Mouse (Mus musculus) neural tube, embryonic 11.5 days (tissue): ENCODE results near the gene Gm15319. TPM values are rescaled to one million over a fixed set of nuclear protein-coding genes. Genes with fewer than 3 reads are reported as not detected.
"Not testable (repeated sequence)": the region's sequence is repeated elsewhere in the genome, so short reads cannot be mapped to it uniquely, and the experiment has no call there.

Source experiments
- ATAC-seq: fragments of 200-750 bp; cut with Nextera tagmentation; 2 replicates; pipeline ENCODE4 v1.8.0; 2017; ENCODE audit warnings: moderate number of reproducible peaks, mild to moderate bottlenecking, moderate TSS enrichment, moderate library complexity; ENCODE audit not compliant: insufficient read depth, low FRiP score, low TSS enrichment
- DNase-seq: peaks from one replicate; pipeline ENCODE4 v3.0.0-alpha.2; 2015; ENCODE audit warnings: low spot score
- H3K27ac ChIP-seq: fragments of 300-500 bp; sonication (generic); 2 replicates; pipeline ENCODE4 v1.5.1; 2014; ENCODE audit warnings: low read depth, mild to moderate bottlenecking, low read length
- H3K27me3 ChIP-seq: fragments of 300-500 bp; sonication (generic); 2 replicates; pipeline ENCODE4 v1.6.1; 2014; ENCODE audit warnings: mild to moderate bottlenecking, low read length, mixed read lengths; ENCODE audit not compliant: control insufficient read depth, insufficient read depth
- H3K36me3 ChIP-seq: fragments of 300-500 bp; sonication (generic); 2 replicates; pipeline ENCODE4 v1.6.1; 2014; ENCODE audit warnings: mild to moderate bottlenecking, low read length, moderate library complexity, mixed read lengths; ENCODE audit not compliant: control insufficient read depth, insufficient read depth
- H3K4me1 ChIP-seq: fragments of 300-500 bp; sonication (generic); 2 replicates; pipeline ENCODE4 v1.6.1; 2014; ENCODE audit warnings: low read length, mixed read lengths; ENCODE audit not compliant: control insufficient read depth, insufficient read depth
- H3K4me2 ChIP-seq: fragments of 300-500 bp; sonication (generic); 2 replicates; pipeline ENCODE4 v1.6.1; 2014; ENCODE audit warnings: low read depth, mild to moderate bottlenecking, moderate library complexity
- H3K4me3 ChIP-seq: fragments of 300-500 bp; sonication (generic); 2 replicates; pipeline ENCODE4 v1.5.1; 2014; ENCODE audit warnings: low read depth, low read length
- H3K9ac ChIP-seq: fragments of 300-500 bp; sonication (generic); 2 replicates; pipeline ENCODE4 v1.6.1; 2014; ENCODE audit warnings: mild to moderate bottlenecking, low read length
- H3K9me3 ChIP-seq: fragments of 300-500 bp; sonication (generic); 2 replicates; pipeline ENCODE4 v1.6.1; 2016; ENCODE audit warnings: low read length; ENCODE audit not compliant: control insufficient read depth
- WGBS: fragments of 180-500 bp; shearing (Covaris S2); extraction: QIAGEN DNeasy Blood & Tissue Kit; methylation state at CpG from one replicate; pipeline ENCODE4 v1.1.7; 2014; 5-methylcytosine and 5-hydroxymethylcytosine counted together
- polyA plus RNA-seq: library from polyadenylated mRNA; unstranded; fragments of >200 nt; fragmentation: Nextera tagmentation; extraction: Ambion mirVana; gene quantifications from 2 replicates; pipeline ENCODE4 v1.2.1, GENCODE M21; 2014

Gene Gm15319
- polyA plus RNA-seq, 1 experiment from 2014 or later = not detected

- ATAC-seq, H3K9ac ChIP-seq, H3K9me3 ChIP-seq, DNase-seq, H3K27me3 ChIP-seq, H3K36me3 ChIP-seq, H3K4me1 ChIP-seq, H3K27ac ChIP-seq, H3K4me3 ChIP-seq, H3K4me2 ChIP-seq: not testable (repeated sequence)
- WGBS = 81% methylated on average over 1 of the region's 3 CpGs
Measured at GRCm38 (mm10) chr8:20353579-20353978, 9.4 kb downstream of the Gm15319 start.

GRCm38 (mm10) chr8:20302759-20303158 lies 60.3 kb downstream of the Gm15319 start:
- H3K4me1 ChIP-seq, H3K4me3 ChIP-seq, DNase-seq, H3K4me2 ChIP-seq, H3K9ac ChIP-seq, H3K9me3 ChIP-seq, H3K27ac ChIP-seq, H3K27me3 ChIP-seq, ATAC-seq, H3K36me3 ChIP-seq: not testable (repeated sequence)
- WGBS = 93% methylated on average over 5 of the region's 6 CpGs

- H3K27ac ChIP-seq, H3K9ac ChIP-seq, H3K4me1 ChIP-seq, H3K4me2 ChIP-seq, H3K27me3 ChIP-seq, ATAC-seq, H3K4me3 ChIP-seq, DNase-seq, H3K9me3 ChIP-seq, H3K36me3 ChIP-seq: not testable (repeated sequence)
- WGBS = 83% methylated on average over 4 of the region's 4 CpGs
Measured at GRCm38 (mm10) chr8:20300042-20300441, 63.0 kb downstream of the Gm15319 start.

- not testable (repeated sequence) for H3K4me2 ChIP-seq, H3K9ac ChIP-seq, DNase-seq, H3K9me3 ChIP-seq, H3K36me3 ChIP-seq, H3K27ac ChIP-seq, ATAC-seq, H3K4me1 ChIP-seq, H3K4me3 ChIP-seq, H3K27me3 ChIP-seq
- 87% methylated on average over 12 of the region's 13 CpGs for WGBS
Measured at GRCm38 (mm10) chr8:20297939-20298505, 65.0 kb downstream of the Gm15319 start.

GRCm38 (mm10) chr8:20296803-20297702 lies 66.0 kb downstream of the Gm15319 start:
- ATAC-seq = peak; percentile 98
- 13% methylated on average over 53 of the region's 73 CpGs for WGBS
- DNase-seq = peak; percentile 84
- Histone ChIP-seq H3K4me2 (peak overlapping the region; percentile 45), H3K27ac (0 out of 2 replicates have a peak overlapping the region, but pooled peaks have one; percentile 27), H3K9ac (peak overlapping the region; percentile 86), H3K4me3 (peak overlapping the region; percentile 67)
- H3K4me1 ChIP-seq, H3K9me3 ChIP-seq, H3K27me3 ChIP-seq, H3K36me3 ChIP-seq: not testable (repeated sequence)

GRCm38 (mm10) chr8:20295881-20296280 lies 67.1 kb downstream of the Gm15319 start:
- not testable (repeated sequence) for H3K4me1 ChIP-seq, ATAC-seq, H3K4me3 ChIP-seq, H3K27ac ChIP-seq, H3K36me3 ChIP-seq, H3K4me2 ChIP-seq, H3K9ac ChIP-seq, DNase-seq, H3K9me3 ChIP-seq, H3K27me3 ChIP-seq
- WGBS = 89% methylated on average over 2 of the region's 4 CpGs

GRCm38 (mm10) chr8:20294826-20295225 lies 68.2 kb downstream of the Gm15319 start:
- not testable (repeated sequence) for DNase-seq, H3K4me1 ChIP-seq, H3K9me3 ChIP-seq, H3K9ac ChIP-seq, H3K4me3 ChIP-seq, H3K4me2 ChIP-seq, H3K27me3 ChIP-seq, H3K36me3 ChIP-seq, H3K27ac ChIP-seq, ATAC-seq
- WGBS = 91% methylated on average over 3 of the region's 4 CpGs

- not testable (repeated sequence) for DNase-seq, H3K36me3 ChIP-seq, H3K4me3 ChIP-seq, H3K27me3 ChIP-seq, H3K4me2 ChIP-seq, H3K9ac ChIP-seq, ATAC-seq, H3K4me1 ChIP-seq, H3K9me3 ChIP-seq, H3K27ac ChIP-seq
Measured at GRCm38 (mm10) chr8:20293966-20294365, 69.0 kb downstream of the Gm15319 start.

GRCm38 (mm10) chr8:20290015-20290414 lies 73.0 kb downstream of the Gm15319 start:
- H3K4me2 ChIP-seq, H3K27ac ChIP-seq, H3K9ac ChIP-seq, DNase-seq, H3K36me3 ChIP-seq, H3K4me3 ChIP-seq, H3K27me3 ChIP-seq, H3K4me1 ChIP-seq, ATAC-seq, H3K9me3 ChIP-seq: not testable (repeated sequence)
- WGBS = 82% methylated on average over 4 of the region's 8 CpGs
